Mouse (Mus musculus) embryonic fibroblast, embryonic 13.5 days (primary cell): ENCODE results near the gene Peli3.

Experiments
- CTCF ChIP-seq: IDR thresholded peaks from 2 replicates; pipeline ENCODE4 v1.5.1; 2011; ENCODE audit warnings: mild to moderate bottlenecking, control low read depth, low read length, moderate library complexity, borderline replicate concordance; ENCODE audit not compliant: insufficient read depth
- POLR2A ChIP-seq: IDR thresholded peaks from 2 replicates; pipeline ENCODE4 v1.6.1; 2011; ENCODE audit warnings: low read depth, mild to moderate bottlenecking, control low read depth, low read length, moderate library complexity

- TF ChIP-seq CTCF (no peak), POLR2A (no peak)
Observed at GRCm38 (mm10) chr19:4945540-4945939, 2.6 kb upstream of the Peli3 start.
